Mouse (Mus musculus) natural killer cell, adult 2 months (primary cell): ENCODE results near the gene 9330161L09Rik.
A peak's percentile ranks its signal among the peaks of the same experiment; 100 is the strongest.
"Not testable (repeated sequence)": the region's sequence is repeated elsewhere in the genome, so short reads cannot be mapped to it uniquely, and the experiment has no call there.

ENCODE experiments used
- DNase-seq, 2 experiments: peaks; one replicate each; pipeline ENCODE4 v3.0.0; 2022; ENCODE audit warnings: low spot score in 2 of 2

9330161L09Rik gene

DNA sequence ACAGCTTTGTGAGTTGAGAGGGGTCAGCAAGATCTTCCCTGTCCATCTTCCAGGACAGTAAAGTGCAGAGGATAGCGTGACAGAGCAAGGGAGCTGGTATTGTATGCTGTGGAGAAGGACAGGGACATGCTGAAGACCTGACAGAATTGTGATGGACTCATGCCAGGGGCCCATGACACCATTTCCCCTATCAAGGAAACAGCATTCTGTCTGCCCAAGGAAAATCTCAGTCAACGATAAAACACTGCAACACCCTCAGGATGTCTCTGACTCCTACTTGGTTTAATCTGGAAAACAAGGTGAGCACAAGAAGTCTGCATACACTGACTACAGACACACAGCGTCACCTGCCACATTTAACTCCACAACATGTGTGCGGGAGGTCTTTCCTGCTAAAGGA lies at the start of gene 9330161L09Rik:
Gene 9330161L09Rik, minus strand, starts transcription at position 101 of the 400 bp plus-strand sequence.
- DNase-seq: no peak

DNA sequence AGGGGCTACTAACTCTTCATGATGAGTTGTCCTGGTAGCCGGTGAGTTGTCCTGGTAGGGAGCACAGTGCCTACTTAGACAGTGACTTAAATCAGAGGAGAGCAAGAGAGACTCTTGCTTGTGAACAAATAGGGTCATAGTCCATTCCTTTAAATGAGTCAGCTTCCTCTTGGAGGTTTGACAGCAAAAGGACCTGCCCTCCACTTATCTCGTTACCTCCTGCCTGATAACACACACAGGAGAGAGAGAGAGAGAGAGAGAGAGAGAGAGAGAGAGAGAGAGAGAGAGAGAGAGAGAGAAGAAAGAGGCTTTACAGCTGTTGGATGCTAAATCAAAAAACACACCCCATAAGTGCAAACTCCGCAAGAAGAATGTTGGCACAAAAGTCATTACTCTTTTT lies 49.5 kb upstream of the 9330161L09Rik start, which contains the start of gene Ifi27l2b:
Gene Ifi27l2b, minus strand, starts transcription at position 84 of the 400 bp plus-strand sequence.
- no peak for DNase-seq

DNA sequence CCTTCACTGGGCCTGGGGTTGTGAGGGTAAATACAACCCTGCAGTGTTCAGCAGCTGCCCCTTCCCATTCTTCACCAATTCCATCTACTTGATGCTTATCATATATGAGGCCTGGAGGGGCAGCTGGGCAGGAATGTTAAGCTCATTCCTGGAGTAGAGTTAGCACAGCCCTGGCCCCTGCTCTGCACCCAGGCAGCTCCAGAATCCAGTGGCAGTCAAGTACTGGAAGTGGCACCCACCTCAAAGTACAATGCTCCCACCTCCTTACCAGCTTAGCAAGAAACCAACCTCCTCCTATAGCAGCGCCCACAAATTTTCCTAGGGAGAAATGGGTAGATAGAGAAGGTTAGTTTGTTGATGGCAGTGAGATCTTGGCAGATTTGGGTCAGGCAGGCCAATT lies 49.1 kb upstream of the 9330161L09Rik start:
- DNase-seq: not testable (repeated sequence)

DNA sequence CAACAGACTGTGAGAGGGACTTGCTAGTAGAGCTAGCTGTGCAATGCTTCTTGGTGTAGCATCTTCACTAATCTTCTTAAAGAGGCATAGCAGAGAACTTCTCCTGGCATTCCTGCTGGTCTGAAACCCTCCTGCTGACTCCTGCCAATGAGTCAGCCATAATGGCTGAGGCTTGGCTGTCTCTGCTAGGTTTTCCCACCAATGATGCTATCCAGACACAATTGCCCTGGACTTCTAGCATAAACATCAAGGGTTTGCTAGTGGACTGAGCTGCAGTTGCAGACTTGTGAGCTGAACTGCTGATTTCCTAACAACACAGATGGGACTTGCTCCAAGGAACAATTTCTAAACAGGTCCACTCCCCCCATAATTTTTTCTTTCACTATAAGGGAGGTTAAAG lies 45.7 kb upstream of the 9330161L09Rik start:
- no peak for DNase-seq

DNA sequence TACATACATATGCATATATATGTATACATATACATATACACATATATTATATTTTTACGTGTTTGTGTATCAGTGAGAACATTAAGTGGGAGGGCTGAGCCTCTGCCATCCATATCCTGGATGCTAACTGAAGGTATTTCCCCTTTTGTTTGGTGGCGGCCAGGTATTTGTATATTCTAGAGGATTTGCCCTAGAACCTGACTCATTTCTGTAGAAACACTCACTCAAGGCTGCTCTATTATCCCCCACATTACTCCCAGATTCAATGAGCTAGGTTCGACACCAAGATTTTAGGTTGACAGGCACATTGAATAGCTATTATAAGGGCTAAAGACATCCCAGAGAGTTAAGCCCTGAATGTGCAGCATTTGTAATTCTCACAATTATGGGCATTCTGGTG lies 37.4 kb upstream of the 9330161L09Rik start:
- DNase-seq: no peak

DNA sequence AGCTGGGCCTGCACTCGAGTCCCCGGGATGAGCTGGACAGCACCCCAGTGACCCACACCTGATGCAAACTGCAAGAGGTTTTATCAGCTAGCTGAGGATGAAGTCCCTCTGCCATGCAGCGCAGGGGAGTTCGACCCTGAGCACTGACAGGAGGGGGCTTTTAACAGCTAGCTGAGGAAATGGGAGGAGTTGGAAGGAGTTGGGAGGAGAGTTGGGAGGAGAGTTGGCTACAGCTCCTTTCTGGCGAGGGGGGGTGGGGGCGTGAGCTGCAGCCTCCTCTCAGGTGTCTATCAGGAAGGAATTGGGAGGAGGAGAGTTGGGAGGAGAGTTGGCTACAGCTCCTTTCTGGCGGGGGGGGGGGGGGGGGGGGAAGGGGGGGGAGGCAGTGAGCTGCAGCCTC lies 36.6 kb upstream of the 9330161L09Rik start:
- not testable (repeated sequence) for DNase-seq

DNA sequence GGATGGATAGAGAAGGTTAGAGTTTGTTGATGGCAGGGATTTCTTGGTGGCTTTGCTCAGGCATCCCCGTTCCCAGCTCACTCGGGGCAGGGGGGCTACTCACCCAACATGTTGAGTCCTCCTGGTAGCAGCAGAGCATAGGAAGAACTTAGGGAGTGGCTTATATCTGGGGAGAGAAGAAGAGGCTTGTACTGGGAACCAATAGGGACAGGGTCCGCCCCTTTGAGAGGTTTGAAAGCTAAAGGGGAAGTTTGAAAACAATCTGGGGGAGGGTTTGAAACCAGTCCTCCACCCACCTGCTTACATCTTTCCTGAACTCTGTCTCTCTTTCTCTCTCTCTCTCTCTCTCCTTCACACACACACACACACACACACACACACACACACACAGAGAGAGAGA lies 35.9 kb upstream of the 9330161L09Rik start, which contains the start of gene Ifi27l2a:
Gene Ifi27l2a, minus strand, starts transcription at position 157 of the 400 bp plus-strand sequence.
- peak in 1 of 2 experiments; percentile 31 for DNase-seq

DNA sequence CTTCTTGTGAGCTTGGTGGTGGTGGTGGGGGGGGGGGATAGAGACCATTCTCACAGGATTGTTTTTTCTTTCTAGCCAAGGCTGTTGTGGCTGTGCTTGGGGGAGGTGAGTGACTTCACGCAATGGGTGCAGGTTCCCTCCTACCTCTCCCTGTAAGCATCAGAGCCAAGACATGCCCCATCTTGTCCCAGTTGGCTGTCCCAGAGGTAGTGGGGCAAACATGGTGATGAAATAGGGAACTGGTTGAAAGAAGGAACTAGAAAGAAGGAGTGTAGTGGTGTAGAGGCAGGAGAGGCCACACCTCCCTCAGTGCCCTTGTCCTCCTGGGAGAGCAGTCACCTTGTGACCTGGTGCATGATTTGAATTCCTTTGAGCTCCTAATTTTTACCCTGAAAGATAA lies 30.0 kb upstream of the 9330161L09Rik start:
- DNase-seq: no peak

DNA sequence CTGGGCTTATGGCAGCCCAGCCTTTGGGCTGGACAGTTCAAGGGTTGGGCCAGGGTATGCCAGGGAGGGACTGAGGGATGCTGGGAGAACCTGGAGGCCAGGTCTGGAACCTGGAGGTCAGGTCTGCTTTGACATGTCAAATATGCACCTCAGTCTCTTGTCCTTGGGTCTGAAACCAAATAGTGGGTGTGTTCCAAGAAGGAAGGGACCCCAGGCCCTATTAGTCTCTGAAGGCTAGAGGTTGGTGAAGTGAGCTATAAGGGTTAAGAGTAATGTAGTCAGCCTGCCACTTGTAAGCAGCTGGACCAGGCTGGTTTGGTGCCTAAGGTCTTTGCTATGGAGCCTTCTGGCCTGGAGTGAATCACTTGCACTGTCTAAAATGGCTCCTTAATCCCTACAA lies 27.2 kb upstream of the 9330161L09Rik start:
- no peak for DNase-seq

DNA sequence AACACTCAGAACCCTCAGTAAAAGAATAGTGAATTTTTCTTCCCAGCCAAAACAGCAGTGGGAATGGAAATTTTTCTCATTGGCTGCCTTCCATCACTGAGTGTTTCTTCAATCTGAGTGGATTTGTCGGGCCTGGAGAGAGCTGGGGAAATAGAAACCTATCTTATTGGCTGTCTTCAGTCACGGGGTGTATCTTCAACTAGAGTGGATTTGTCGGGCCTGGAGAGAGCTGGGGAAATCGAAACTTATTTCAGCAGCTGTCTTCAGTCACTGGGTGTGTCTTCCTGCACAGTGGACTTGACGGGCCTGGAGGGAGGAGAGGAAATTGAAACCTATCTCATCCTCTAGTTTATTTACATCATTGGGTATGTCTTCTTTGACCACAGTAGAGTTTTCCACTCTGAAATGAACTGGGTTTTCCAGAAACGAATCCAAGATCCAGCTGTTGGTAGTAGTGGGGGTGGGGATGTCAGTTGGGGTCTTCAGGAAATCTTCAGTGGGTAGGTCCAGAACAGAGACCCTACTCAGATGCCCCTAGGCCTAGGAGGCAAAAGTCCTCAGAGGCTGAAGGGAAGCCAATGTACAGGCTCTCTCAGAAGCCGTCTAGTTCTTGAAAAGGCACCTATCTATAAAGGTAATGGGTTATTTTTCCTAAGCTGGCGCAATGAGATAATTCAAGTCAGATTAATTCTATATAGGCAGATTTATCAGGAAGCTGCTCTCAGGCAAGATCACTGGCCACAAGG lies 26.5 kb upstream of the 9330161L09Rik start, which contains the start of gene Ifi27:
Gene Ifi27, plus strand, starts transcription at position 226 of the 746 bp plus-strand sequence.
- DNase-seq: peak; percentile 67 to 69

DNA sequence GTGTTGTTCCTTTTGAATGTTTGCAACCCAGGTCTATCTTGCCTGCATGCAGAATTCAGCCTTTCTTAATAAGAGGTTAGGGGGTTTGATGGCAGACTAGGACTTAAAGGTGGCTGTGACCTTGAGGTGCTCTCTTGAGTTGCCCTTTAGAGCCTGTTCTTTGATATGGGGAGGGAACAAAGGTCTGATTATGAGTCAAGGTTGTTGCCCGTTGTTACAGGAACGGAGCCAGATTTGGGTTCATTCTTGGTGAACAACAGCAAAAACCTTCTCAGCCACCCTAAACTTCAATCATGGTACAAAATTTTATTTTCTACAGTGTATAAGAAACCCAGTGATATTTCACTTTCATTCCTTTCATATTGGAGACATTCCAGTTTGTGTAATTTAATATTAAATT lies 25.8 kb upstream of the 9330161L09Rik start:
- no peak for DNase-seq

DNA sequence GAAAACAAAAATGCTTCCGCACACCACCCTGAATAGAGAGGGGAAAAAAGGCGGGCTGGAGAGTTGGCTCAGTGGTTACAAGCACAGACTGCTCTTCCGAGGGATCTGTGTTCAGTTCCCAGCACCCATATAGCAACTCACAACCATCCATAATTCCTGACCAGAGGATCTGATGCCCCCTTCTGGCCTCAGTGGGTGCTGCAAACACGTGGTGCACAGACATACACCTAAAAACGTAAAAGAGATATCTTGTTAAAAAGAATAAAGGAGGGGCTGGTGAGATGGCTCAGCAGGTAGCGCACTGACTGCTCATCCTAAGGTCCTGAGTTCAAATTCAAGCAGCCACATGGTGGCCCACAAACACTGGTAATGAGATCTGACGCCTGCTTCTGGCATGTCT lies 19.1 kb upstream of the 9330161L09Rik start:
- DNase-seq: no peak

DNA sequence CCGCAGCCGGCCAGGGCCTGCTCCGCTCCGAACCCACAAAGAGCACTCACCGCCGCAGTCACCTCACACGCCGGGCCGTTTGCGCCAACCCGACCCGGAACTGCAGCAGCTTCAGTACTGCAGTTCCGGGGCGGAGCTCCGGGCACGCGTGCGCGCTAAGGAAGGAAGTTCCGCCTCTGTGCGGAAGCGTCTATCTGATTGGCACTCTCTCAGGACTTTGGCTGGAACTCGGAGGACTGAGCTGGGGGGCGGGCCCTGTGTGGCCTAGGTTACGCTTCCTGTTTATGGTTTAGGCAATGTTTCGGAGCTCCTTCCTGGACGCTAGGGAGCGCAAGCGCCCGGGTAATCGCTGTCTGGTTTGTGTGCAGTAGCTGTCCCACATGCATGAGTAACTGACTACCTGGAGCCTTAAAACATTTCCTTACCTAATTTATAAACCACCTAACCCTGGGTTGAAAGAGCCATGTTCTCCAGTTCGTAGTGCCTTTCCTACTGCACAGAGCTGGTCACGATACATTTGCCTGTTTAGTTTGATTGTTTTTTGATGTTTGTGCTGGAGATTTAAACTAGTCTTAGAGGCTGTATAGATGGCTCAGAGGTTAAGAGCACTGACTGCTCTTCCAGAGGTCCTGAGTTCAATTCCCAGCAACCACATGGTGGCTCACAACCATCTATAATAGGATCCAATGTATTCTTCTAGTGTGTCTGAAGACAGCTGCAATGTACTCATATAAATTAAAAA lies 18.3 kb upstream of the 9330161L09Rik start, which contains the start of gene Ddx24:
Gene Ddx24, minus strand, starts transcription at position 102 of the 742 bp plus-strand sequence.
- peak; percentile 99 for DNase-seq

DNA sequence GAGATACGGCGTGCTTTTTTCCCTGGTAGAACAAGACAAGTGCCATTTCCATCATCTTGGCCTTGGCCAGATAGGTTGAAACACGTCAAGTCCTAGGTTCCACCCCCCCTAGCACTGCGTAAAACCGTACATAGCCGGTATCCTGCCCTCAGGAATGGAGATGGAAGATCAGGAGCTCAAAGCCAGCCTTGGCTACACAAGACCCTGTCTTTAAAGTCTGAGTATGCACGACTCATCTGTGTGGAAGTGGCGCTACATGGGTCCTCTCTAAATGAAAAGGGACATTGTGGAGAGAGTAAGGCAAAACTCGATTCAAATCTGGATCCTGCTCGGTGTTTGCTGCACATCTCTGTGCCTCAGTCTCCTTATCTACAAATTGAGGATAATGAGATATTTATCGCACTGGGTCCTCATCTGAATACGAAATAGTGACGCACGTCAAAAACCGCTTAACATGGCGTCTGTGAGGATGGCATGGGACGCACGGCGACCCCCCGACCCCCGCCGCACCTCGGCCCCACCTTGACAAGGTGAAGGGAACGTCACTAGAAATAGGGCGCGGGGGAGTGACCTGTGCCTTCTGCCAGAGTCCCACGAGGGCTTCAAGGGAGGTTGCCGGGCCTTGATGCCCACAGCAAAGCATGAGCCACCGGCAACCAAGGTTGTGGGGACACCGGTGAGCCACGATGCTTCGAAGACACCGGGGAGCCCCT lies 17.6 kb upstream of the 9330161L09Rik start:
- DNase-seq: no peak

DNA sequence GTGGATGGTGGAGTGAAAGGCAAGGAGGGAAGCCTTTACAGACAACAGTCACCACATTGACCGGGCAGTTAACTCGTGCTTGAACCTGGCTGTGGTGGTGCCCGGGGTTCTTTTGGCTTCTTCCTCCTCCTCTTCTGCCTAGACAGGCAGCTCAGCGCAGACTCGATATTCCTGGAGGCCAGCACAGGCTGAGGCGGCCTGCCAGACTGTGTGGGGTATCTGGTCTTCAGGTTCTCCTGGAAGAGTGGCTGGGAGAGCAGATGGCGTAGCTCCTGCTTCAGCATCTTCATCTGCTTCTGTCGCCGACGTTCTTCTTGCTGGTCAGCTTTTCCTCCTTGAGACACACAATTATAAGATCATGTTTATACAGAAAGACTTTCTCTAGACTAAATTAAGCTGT lies 524 bp upstream of the 9330161L09Rik start:
- DNase-seq: no peak

DNA sequence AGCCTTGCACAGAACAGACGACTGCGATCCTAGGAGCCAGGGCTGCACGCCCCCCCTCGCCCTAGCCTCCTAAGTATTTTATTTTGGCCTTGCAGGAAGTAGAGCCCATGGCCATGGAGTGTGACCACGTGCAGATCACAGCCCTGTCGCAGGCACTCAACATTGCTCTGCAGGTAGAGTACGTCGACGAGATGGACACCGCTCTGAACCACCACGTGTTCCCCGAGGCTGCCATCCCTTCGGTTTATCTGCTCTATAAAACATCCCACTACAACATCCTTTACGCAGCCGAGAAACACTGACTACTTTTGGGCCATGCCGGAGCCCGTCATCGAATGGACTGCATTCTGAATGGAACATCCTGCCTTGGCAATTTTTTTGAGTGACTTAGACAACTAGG lies 3.5 kb downstream of the 9330161L09Rik start:
- DNase-seq: no peak

DNA sequence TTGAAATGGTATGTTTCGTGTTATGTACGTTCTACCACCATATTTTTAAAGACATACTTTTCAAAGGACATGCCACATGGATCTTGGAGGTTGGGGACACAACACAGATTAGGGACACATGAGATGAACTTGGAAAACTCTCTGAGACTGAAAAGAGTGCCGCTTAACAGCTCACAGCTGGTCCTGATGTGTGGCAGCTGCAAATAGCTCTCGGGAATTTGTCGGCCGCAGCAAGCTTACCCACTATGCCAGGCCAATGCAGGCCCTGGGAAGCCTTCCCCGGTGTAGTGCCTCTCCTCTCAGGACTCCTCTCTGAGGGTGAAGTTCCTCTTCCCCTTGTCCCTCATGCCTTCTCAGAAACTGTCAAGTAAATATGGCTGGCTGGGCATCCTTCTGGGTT lies 10.9 kb downstream of the 9330161L09Rik start:
- DNase-seq: no peak

DNA sequence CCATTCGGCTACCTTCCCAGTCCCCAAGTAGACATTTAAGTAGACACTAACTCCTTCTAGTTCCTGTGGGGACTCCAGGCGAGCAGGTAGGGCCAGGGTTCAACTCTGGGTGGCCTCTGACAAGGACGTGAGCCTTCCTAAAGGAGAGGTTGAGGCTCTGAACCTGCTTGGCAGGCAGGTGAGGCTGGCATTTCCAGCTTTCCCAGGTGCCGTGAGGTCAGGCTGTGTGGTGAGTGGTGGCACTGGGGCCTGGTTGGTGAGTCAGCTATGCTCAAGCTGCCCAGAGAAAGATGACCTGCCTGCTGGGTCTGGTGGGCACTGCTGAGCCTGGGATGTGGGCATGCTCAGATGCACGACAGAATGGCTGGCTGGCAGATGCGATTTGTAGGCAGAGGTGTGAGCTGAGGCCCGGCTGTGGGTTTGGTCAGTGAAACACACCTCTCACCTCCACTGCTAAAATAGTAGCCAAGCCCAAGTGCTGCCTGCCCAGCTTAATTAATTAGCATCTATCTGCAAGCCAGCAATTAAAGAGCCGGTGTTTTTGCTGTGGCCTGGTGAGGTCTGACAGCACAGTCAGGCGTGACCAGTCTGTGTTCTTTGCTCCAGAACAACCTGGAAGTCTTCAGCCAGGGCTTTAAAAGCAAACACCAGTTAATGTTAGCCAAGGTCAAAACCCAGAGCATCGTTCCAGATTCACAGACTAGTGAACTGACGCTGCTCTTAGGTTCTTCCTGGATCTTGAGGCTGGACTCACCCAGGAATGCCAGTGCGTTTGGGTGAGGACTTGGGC lies 11.9 kb downstream of the 9330161L09Rik start:
- DNase-seq: no peak

DNA sequence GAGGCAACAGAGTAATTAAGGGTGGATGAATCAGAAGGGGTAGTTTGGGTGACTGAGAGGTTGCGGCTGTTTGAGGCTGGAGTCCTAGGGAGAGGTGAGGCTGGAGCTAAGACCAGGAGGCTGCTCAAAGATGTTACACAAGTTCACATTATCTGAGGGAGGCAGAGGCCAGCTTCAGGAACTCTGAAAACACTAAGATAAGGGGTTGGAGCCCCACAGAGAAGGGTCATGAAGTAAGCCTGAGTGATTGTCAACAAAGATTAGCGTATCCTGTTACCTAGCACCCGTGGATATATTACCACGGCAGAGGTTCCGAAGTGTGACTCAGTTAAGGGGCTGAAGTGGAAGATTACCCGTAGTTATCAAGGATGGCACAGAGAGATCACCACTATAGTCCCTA lies 14.1 kb downstream of the 9330161L09Rik start:
- DNase-seq: no peak

DNA sequence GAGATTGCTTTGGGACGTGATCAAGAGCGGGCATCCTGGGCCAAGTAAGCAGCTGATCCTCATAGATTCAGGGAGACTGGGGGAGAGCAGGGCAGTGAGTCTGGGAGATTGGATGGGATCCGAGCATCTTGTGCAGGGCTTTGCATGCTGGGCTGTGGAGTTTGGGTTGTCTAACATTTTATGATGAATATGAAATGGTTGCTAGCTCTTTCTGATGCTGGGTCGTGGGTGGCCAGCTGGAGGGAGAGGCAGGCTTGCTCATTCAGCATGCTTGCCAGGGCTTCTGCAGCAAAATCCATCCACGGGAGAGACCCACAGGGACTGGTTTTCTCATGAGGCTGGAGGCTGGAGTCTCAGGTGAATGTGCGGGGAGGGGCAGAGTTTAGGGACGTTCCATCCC lies 16.5 kb downstream of the 9330161L09Rik start:
- no peak for DNase-seq

DNA sequence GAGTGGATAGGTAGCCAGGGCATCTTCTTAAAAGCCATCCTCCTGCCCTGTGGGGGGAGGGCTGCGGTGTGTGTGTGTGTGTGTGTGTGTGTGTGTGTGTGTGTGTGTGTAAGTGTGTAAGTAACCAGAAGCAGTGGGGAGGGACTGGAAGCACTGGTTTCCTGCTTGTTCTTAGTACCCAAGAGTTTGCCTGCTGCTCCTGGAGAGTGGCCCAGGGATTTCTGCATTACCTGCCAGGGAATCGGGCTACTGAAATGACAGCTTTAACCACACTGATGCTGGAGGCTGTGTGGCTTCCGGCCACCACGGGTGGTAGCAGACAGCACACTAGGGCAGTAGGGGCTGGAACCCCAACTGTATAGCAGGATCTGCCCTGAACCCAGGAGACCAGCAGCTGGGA lies 17.6 kb downstream of the 9330161L09Rik start:
- no peak for DNase-seq
